Mouse (Mus musculus): ENCODE results near the gene Gm30083. TPM values are rescaled to one million over a fixed set of nuclear protein-coding genes. Genes with fewer than 3 reads are reported as not detected.

The Gm30083 gene
- not detected in 3 replicates for total RNA-seq (2017)

GRCm38 (mm10) chr14:34015063-34015462, at the start of gene Gm30083:
Gene Gm30083 (minus strand): TSS chr14:34015182.
- no peak for ATAC-seq (replicated peaks; ENCODE audit: insufficient number of reproducible peaks, low FRiP score, low TSS enrichment, poor library complexity, severe bottlenecking)

- no peak for ATAC-seq (replicated peaks; ENCODE audit: insufficient number of reproducible peaks, low FRiP score, low TSS enrichment, poor library complexity, severe bottlenecking)
Measured at GRCm38 (mm10) chr14:34052516-34052915, 37.5 kb upstream of the Gm30083 start, which contains the start of gene Antxrl. Gene Antxrl (plus strand): TSS chr14:34052707.

- no peak for ATAC-seq (replicated peaks; ENCODE audit: insufficient number of reproducible peaks, low FRiP score, low TSS enrichment, poor library complexity, severe bottlenecking)
Measured at GRCm38 (mm10) chr14:34050101-34050779, 35.3 kb upstream of the Gm30083 start.

- ATAC-seq (replicated peaks; ENCODE audit: insufficient number of reproducible peaks, low FRiP score, low TSS enrichment, poor library complexity, severe bottlenecking) = no peak
Measured at GRCm38 (mm10) chr14:34043341-34043740, 28.4 kb upstream of the Gm30083 start.

GRCm38 (mm10) chr14:34041241-34041640, 26.3 kb upstream of the Gm30083 start:
- no peak for ATAC-seq (replicated peaks; ENCODE audit: insufficient number of reproducible peaks, low FRiP score, low TSS enrichment, poor library complexity, severe bottlenecking)

GRCm38 (mm10) chr14:34033841-34034610, 19.0 kb upstream of the Gm30083 start:
- no peak for ATAC-seq (replicated peaks; ENCODE audit: insufficient number of reproducible peaks, low FRiP score, low TSS enrichment, poor library complexity, severe bottlenecking)

GRCm38 (mm10) chr14:34026710-34027109, 11.7 kb upstream of the Gm30083 start:
- no peak for ATAC-seq (replicated peaks; ENCODE audit: insufficient number of reproducible peaks, low FRiP score, low TSS enrichment, poor library complexity, severe bottlenecking)

GRCm38 (mm10) chr14:34016938-34017337, 2.0 kb upstream of the Gm30083 start:
- no peak for ATAC-seq (replicated peaks; ENCODE audit: insufficient number of reproducible peaks, low FRiP score, low TSS enrichment, poor library complexity, severe bottlenecking)

GRCm38 (mm10) chr14:34016381-34016780, 1.4 kb upstream of the Gm30083 start, which contains the start of gene Gm5460:
Gene Gm5460 (plus strand): TSS chr14:34016758.
- ATAC-seq (replicated peaks; ENCODE audit: insufficient number of reproducible peaks, low FRiP score, low TSS enrichment, poor library complexity, severe bottlenecking) = no peak

GRCm38 (mm10) chr14:34002358-34002757, 12.6 kb downstream of the Gm30083 start:
- no peak for ATAC-seq (replicated peaks; ENCODE audit: insufficient number of reproducible peaks, low FRiP score, low TSS enrichment, poor library complexity, severe bottlenecking)

- ATAC-seq (replicated peaks; ENCODE audit: insufficient number of reproducible peaks, low FRiP score, low TSS enrichment, poor library complexity, severe bottlenecking) = no peak
Measured at GRCm38 (mm10) chr14:34001445-34001844, 13.5 kb downstream of the Gm30083 start.

- no peak for ATAC-seq (replicated peaks; ENCODE audit: insufficient number of reproducible peaks, low FRiP score, low TSS enrichment, poor library complexity, severe bottlenecking)
Measured at GRCm38 (mm10) chr14:34000076-34000475, 14.9 kb downstream of the Gm30083 start.

- ATAC-seq (replicated peaks; ENCODE audit: insufficient number of reproducible peaks, low FRiP score, low TSS enrichment, poor library complexity, severe bottlenecking) = no peak
Measured at GRCm38 (mm10) chr14:33997427-33997826, 17.6 kb downstream of the Gm30083 start.

- ATAC-seq (replicated peaks; ENCODE audit: insufficient number of reproducible peaks, low FRiP score, low TSS enrichment, poor library complexity, severe bottlenecking) = no peak
Measured at GRCm38 (mm10) chr14:33993521-33994289, 21.3 kb downstream of the Gm30083 start.

- no peak for ATAC-seq (replicated peaks; ENCODE audit: insufficient number of reproducible peaks, low FRiP score, low TSS enrichment, poor library complexity, severe bottlenecking)
Measured at GRCm38 (mm10) chr14:33993051-33993450, 21.9 kb downstream of the Gm30083 start.

- ATAC-seq (replicated peaks; ENCODE audit: insufficient number of reproducible peaks, low FRiP score, low TSS enrichment, poor library complexity, severe bottlenecking) = no peak
Measured at GRCm38 (mm10) chr14:33991971-33992370, 23.0 kb downstream of the Gm30083 start.

GRCm38 (mm10) chr14:33989201-33989600, 25.8 kb downstream of the Gm30083 start:
- ATAC-seq (replicated peaks; ENCODE audit: insufficient number of reproducible peaks, low FRiP score, low TSS enrichment, poor library complexity, severe bottlenecking) = no peak

- ATAC-seq (replicated peaks; ENCODE audit: insufficient number of reproducible peaks, low FRiP score, low TSS enrichment, poor library complexity, severe bottlenecking) = no peak
Measured at GRCm38 (mm10) chr14:33978604-33979059, 36.4 kb downstream of the Gm30083 start, which contains the start of gene Zfp488. Gene Zfp488 (minus strand): TSS chr14:33978764.

GRCm38 (mm10) chr14:33977748-33978147, 37.2 kb downstream of the Gm30083 start:
- no peak for ATAC-seq (replicated peaks; ENCODE audit: insufficient number of reproducible peaks, low FRiP score, low TSS enrichment, poor library complexity, severe bottlenecking)
